Mouse (Mus musculus) liver, embryonic 12.5 days (tissue): Measurements from ENCODE around the gene Auts2. TPM values are rescaled to one million over a fixed set of nuclear protein-coding genes. Genes with fewer than 3 reads are reported as not detected.

Experiments
- ATAC-seq: fragments of 200-750 bp; cut with Nextera tagmentation; 2 replicates; pipeline ENCODE4 v1.8.0; 2017; ENCODE audit warnings: moderate number of reproducible peaks, mild to moderate bottlenecking, moderate library complexity
- H3K27ac ChIP-seq: fragments of 300-500 bp; sonication (generic); 2 replicates; pipeline ENCODE4 v1.5.1; 2016; ENCODE audit warnings: mild to moderate bottlenecking
- H3K27me3 ChIP-seq: fragments of 300-500 bp; sonication (generic); replicated peaks from 2 replicates; pipeline ENCODE4 v1.6.1; 2016; ENCODE audit warnings: mild to moderate bottlenecking, moderate library complexity
- H3K36me3 ChIP-seq: fragments of 300-500 bp; sonication (generic); 2 replicates; pipeline ENCODE4 v1.6.1; 2016; ENCODE audit warnings: mild to moderate bottlenecking, moderate library complexity
- H3K4me1 ChIP-seq: fragments of 300-500 bp; sonication (generic); 2 replicates; pipeline ENCODE4 v1.6.1; 2016
- H3K4me2 ChIP-seq: fragments of 300-500 bp; sonication (generic); 2 replicates; pipeline ENCODE4 v1.6.1; 2016; ENCODE audit warnings: mild to moderate bottlenecking, moderate library complexity
- H3K4me3 ChIP-seq: fragments of 300-500 bp; sonication (generic); 2 replicates; pipeline ENCODE4 v1.5.1; 2016; ENCODE audit warnings: mild to moderate bottlenecking, moderate library complexity
- H3K9ac ChIP-seq: fragments of 300-500 bp; sonication (generic); 2 replicates; pipeline ENCODE4 v1.6.1; 2016; ENCODE audit warnings: mild to moderate bottlenecking, moderate library complexity
- H3K9me3 ChIP-seq: fragments of 300-500 bp; sonication (generic); replicated peaks from 2 replicates; pipeline ENCODE4 v1.6.1; 2016; ENCODE audit warnings: mild to moderate bottlenecking, moderate library complexity
- WGBS: fragments of 180-500 bp; shearing (Covaris S2); methylation state at CpG from one replicate; pipeline ENCODE4 v1.1.7; 2016; ENCODE audit not compliant: insufficient replicate concordance; 5-methylcytosine and 5-hydroxymethylcytosine counted together
- polyA plus RNA-seq: library from polyadenylated mRNA; unstranded; fragments of >200 nt; fragmentation: Nextera tagmentation; extraction: Ambion mirVana; gene quantifications from 2 replicates; pipeline ENCODE4 v1.2.1, GENCODE M21; 2016

Gene Auts2
- polyA plus RNA-seq, 1 experiment from 2014 or later = 4.4 TPM

DNA sequence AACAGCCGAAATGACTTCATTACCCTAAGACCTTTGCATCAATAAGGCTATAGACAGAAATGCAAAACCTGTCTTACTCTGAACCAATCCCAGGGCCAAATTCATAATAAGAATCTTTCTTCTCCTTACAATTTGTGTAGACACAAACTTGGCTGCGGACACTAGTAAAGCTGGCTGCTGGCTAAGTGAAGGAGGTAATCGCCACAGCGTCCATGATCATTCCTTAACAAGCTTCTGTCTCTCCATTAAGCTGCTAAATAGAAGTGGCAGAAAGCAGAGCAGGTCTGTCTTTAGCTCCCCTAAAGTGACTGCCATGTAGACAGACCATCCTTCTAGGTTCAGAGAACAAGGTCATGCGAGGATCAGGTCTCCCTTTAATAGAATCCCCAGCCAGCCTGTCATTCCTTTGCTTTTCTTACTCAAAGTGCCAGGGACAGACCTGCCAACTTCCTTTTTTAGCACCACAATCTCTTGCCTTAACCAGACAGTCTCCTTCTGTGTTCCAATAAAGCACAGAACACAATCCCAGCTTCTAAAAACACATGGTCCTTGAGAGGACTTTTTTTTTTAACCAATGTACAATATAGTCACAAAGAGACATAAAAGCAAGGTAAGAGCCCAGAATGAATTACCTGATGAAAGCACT, 70.8 kb downstream of the Auts2 start:
- Histone ChIP-seq H3K9ac (no peak overlapping the region), H3K4me2 (no peak overlapping the region), H3K27ac (no peak overlapping the region), H3K4me3 (no peak overlapping the region), H3K9me3 (no peaks in the 10 kb centered on the region), H3K36me3 (no peaks in the 10 kb centered on the region), H3K27me3 (no peaks in the 10 kb centered on the region), H3K4me1 (peaks cover 8% of the 10 kb centered on the region)
- ATAC-seq = no peak
- 62% methylated on average over 5 of the region's 5 CpGs for WGBS

DNA sequence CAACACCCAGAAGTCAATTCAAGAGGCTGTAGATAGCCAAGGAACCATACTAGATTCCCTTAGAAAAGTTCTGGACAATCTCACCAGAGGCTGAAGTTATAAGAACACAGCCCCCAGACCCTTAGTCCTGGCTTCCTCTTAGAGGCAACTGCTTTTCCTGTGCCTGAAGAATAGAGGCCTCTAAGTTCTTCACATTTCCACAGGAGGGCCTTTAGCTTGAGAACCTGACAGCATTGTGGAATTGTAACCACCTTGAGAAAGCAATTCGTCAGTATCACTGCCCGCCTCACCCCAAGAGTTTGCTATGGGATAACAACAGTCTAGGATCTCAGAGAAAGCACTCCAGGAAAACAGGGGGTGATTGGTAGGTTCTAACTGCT, 75.8 kb downstream of the Auts2 start:
- H3K4me3 ChIP-seq = no peak overlapping the region
- 53% methylated on average over 2 of the region's 2 CpGs for WGBS
- H3K9me3 ChIP-seq = no peaks in the 10 kb centered on the region

DNA sequence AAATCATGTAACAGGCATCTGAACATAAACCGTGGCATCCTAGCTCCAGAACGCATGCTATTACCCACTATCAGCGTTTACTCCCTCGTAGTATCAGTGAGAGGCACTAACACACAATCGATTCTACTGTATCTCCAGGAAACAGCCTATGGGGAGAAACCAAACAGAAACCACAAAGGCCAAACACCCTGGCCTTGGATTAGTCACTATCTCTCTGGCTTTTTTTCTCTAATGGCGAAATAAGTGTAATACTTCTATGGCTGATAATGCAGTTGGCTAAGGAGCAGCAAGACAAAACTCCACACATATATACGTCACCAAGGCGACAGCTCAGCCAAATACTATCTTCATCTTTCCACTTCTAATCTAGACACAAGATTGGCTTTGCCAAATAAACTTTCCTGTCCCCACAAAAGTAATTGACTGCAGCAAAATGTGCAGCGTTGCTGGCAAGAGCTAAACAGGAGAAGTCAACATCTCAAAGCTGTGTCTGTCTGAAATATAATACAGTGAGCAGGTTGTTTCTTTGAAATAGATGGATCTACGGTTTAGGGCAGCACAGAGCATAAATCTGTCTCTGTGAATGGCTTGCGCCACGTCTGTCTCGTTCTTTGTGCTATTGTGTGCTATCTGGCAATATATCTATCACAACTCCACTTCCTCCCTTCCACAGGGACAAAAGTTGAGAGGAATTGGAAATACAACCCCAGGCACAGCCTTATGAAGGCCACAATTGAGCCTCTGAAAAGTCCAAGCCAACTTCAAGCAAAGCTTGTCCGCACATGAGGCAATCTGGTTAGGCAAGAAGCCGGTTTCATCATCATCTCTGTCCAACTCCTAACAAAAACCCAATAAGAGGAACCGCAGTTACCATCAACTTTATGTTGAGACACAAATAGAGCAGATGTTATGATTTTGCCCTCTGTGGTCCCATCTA, 76.4 kb downstream of the Auts2 start:
- peaks cover 25% of the 10 kb centered on the region for H3K4me1 ChIP-seq
- H3K9ac ChIP-seq = no peak overlapping the region
- ATAC-seq = peak; percentile 89
- H3K36me3 ChIP-seq = no peaks in the 10 kb centered on the region
- H3K27me3 ChIP-seq = no peaks in the 10 kb centered on the region
- H3K9me3 ChIP-seq = no peaks in the 10 kb centered on the region
- WGBS = 15% methylated on average over 16 of the region's 16 CpGs
- H3K4me3 ChIP-seq = no peak overlapping the region
- H3K27ac ChIP-seq = peak overlapping the region; percentile 41; the same call in 1 of the 2 replicates
- H3K4me2 ChIP-seq = peak overlapping the region; percentile 17

More for the DNA sequence above, 75.8 kb downstream of the Auts2 start:
- H3K27ac ChIP-seq = no peak overlapping the region
- H3K36me3 ChIP-seq = no peaks in the 10 kb centered on the region
- no peak for ATAC-seq
- H3K27me3 ChIP-seq = no peaks in the 10 kb centered on the region
- H3K4me1 ChIP-seq = peaks cover 25% of the 10 kb centered on the region
- no peak overlapping the region for H3K4me2 ChIP-seq
- no peak overlapping the region for H3K9ac ChIP-seq

DNA sequence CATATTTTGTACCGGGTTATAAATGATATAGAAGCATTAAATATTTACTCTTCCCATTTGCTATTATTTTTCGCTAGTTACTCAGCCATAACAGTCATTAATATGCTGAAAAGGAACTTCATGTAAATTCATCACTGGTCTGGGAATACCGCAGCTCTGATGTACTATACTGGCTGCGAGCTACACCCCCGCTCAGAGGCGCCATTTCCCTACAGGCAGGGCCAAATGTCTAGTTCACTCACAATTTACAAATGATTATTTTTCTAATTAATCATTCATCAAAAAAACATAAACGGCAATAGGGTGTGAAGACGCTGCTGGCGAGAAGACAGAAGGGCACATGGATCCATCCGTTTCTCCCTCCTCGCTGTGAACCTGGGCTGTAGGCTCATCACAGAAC, 80.6 kb downstream of the Auts2 start:
- Histone ChIP-seq H3K9ac (no peak overlapping the region), H3K4me1 (peaks cover 19% of the 10 kb centered on the region), H3K27ac (no peak overlapping the region), H3K4me2 (no peak overlapping the region), H3K4me3 (no peak overlapping the region), H3K27me3 (no peaks in the 10 kb centered on the region), H3K9me3 (no peaks in the 10 kb centered on the region), H3K36me3 (no peaks in the 10 kb centered on the region)
- ATAC-seq = no peak
- 81% methylated on average over 11 of the region's 11 CpGs for WGBS

DNA sequence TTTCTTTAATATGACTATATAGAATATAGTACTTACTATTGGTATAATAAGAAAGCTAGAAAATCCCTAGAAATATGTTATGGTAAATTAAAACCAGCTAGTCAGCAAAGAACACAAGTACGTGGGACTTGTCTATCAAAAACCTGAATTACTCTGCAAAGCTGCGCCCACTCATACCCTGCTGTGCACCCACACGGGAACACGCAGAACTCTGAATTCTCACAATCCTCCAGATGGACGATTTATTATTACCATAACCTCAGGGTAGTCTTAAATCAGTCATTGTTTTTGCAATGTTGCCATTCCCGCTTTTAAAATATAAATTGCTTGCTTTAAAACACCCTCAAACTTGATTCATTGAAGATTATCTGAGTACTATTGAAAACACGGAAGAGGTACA, 84.6 kb downstream of the Auts2 start:
- Histone ChIP-seq H3K27ac (no peak overlapping the region), H3K4me1 (peaks cover 4% of the 10 kb centered on the region; the same call in 1 of the 2 replicates), H3K27me3 (no peaks in the 10 kb centered on the region), H3K9me3 (no peaks in the 10 kb centered on the region), H3K4me3 (no peak overlapping the region), H3K9ac (no peak overlapping the region), H3K4me2 (no peak overlapping the region), H3K36me3 (no peaks in the 10 kb centered on the region)
- 80% methylated on average over 7 of the region's 7 CpGs for WGBS
- no peak for ATAC-seq

DNA sequence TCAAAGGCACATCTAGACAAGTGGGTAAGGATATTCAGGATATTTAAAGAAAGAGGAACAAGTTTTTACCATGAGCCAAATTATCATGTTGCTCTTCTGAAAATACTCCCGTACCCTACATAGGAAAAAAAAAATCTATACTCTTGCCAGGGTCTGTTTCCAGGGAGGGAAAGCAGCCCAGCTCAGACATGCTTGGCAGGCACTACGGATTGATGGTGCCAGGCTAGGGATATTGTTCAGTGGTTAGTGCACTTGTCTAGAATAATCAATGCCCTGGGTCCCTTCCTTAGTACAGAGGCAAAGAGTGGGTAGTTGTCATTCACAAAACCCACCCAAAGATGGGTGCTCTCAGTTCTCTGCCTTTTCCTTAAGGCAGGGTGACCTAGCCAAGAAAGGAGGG, 90.8 kb downstream of the Auts2 start:
- ATAC-seq = no peak
- no peak overlapping the region for H3K9ac ChIP-seq
- no peaks in the 10 kb centered on the region for H3K36me3 ChIP-seq
- H3K9me3 ChIP-seq = no peaks in the 10 kb centered on the region
- no peak overlapping the region for H3K4me3 ChIP-seq
- peaks cover 9% of the 10 kb centered on the region; the same call in 1 of the 2 replicates for H3K4me1 ChIP-seq
- H3K4me2 ChIP-seq = no peak overlapping the region
- H3K27ac ChIP-seq = no peak overlapping the region
- H3K27me3 ChIP-seq = no peaks in the 10 kb centered on the region
- 64% methylated on average over 2 of the region's 2 CpGs for WGBS

DNA sequence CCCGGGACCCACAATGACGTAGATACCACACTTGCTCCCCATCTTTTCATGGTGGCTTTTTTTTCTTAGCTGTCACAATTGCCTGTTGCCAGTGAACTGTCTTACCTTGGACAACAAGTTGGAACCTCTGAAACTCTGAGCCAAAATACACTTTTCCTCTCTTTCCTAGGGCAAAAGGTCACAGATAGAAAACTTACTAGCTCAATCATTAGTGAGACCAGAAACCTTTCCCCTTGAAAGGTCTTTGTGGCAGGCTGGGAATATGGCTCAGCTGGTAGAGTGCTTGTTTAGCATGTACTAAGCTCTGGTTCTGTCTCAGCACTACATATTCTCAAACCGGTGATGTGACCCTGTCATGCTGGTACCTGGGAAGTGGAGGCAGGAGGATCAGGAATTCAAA, 93.1 kb downstream of the Auts2 start:
- Histone ChIP-seq H3K9me3 (no peaks in the 10 kb centered on the region), H3K4me1 (peaks cover 9% of the 10 kb centered on the region; the same call in 1 of the 2 replicates), H3K4me3 (no peak overlapping the region), H3K9ac (no peak overlapping the region), H3K27me3 (no peaks in the 10 kb centered on the region), H3K4me2 (no peak overlapping the region), H3K36me3 (no peaks in the 10 kb centered on the region), H3K27ac (no peak overlapping the region)
- 75% methylated on average over 3 of the region's 3 CpGs for WGBS
- no peak for ATAC-seq

DNA sequence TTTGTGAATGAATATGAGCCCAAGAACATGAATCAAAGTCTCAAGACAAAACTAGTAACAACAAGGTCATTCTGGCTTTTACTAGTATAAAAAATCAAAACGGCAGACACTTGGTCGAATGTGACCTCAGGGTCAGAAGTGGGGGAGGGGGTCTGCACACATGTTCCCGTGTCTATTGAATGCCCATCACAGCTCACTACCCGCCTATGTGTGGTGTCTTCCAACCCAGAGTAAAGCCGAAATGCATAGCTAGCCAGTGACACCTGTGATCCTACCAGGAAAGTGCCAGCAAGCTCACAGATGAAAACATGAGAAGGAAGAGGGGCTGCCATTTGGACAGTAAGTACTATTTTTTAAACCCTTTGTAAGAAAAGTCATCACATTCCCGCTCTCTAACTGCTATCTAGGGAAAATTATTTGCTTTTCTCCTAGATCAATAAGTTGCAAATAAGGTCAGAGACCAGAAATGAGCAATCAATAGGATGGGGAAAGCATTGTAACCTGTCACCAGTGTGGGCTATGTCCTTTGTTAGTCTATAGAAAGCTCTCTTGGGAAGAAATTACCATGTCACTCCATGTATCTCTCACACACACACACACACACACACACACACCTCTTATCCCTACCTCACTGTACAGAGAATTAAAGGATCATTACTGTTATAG, 94.6 kb downstream of the Auts2 start:
- Histone ChIP-seq H3K4me1 (peaks cover 6% of the 10 kb centered on the region; the same call in 1 of the 2 replicates), H3K9me3 (no peaks in the 10 kb centered on the region), H3K36me3 (no peaks in the 10 kb centered on the region), H3K9ac (no peak overlapping the region), H3K4me2 (0 out of 2 replicates have a peak overlapping the region, but pooled peaks have one; percentile 27), H3K4me3 (no peak overlapping the region), H3K27me3 (no peaks in the 10 kb centered on the region), H3K27ac (no peak overlapping the region)
- whole genome bisulfite sequencing = 62% methylated on average over 6 of the region's 6 CpGs
- ATAC-seq = no peak

DNA sequence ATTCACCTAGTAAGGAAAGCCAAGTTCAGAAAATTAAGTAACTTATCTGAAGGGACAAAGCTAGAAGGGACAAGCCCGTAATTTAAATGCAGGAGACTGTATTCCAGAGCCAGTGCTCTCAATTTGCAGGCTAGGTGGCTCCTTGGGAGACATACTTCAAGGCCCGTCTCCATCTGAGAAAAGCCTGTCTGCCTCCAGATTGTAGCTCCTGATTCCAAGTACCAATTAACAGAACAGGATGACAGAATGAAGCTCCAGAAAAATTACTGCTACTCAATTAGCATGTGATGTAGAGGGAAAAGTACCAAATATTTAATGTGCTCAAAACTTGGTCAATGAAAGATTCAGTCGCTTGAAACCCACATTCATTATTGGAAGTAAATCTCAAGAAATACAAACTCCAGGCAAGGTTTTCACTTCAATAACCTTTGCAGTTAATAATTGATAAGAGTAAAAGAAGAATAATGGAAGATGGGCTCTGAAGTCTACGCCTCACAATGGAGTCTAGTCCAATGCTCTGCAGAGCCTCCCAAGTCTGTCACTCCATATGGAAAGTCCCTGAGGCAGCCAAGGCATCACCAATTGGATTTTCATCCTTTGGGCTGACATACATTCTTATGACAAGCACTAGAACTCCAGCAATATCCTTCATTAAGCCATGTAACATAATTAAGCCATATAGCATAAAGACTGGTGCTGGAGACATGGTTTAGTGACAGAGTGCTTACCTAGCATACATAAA, 97.8 kb downstream of the Auts2 start:
- Histone ChIP-seq H3K9ac (no peak overlapping the region), H3K27ac (no peak overlapping the region), H3K9me3 (no peaks in the 10 kb centered on the region), H3K4me1 (peaks cover 6% of the 10 kb centered on the region; the same call in 1 of the 2 replicates), H3K4me3 (no peak overlapping the region), H3K27me3 (no peaks in the 10 kb centered on the region), H3K36me3 (no peaks in the 10 kb centered on the region), H3K4me2 (no peak overlapping the region)
- ATAC-seq = no peak
- 65% methylated on average over 4 of the region's 4 CpGs for WGBS

DNA sequence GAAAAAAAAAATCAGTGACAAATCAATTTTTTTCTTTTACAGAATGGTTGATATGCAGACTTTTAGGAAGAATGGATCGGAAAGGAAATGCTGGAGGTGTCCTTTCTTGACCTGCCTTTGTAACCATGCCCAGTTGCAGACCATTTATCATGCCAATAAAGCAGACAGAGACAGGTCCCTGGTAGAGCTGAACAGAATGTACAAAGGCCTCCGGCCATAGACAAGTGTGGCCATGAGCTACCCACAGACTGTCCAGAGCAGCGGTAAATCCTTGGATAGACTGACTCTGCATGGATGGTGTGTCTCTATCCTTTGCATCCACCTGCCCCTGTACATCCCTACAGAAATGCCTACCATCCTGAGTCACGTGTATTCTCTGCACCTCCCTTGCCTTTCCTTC, 100.2 kb downstream of the Auts2 start:
- H3K36me3 ChIP-seq = no peaks in the 10 kb centered on the region
- no peak overlapping the region for H3K4me2 ChIP-seq
- no peak overlapping the region for H3K4me3 ChIP-seq
- no peaks in the 10 kb centered on the region; the same call in 1 of the 2 replicates for H3K4me1 ChIP-seq
- no peak overlapping the region for H3K9ac ChIP-seq
- no peak overlapping the region for H3K27ac ChIP-seq
- ATAC-seq = no peak
- H3K27me3 ChIP-seq = no peaks in the 10 kb centered on the region
- WGBS = 68% methylated on average over 4 of the region's 4 CpGs
- H3K9me3 ChIP-seq = no peaks in the 10 kb centered on the region

DNA sequence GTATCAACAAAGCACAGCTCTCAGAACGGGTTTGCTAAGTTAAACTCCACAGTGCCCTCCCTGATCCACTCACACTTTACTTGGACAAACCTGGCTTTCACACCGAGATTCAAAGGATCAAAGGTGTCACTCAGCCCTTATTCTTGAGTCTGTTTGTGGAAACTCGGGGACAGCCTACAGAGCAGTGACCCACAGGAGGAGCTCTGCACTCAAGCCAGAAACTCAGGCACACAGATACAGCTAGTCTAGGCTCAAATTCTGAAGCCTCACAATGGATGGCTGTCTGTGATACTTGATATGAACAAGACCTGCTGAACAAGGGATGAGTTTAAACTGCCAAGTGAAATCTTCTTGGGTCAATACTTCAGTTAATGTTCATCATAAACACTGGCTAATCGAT, 104.7 kb downstream of the Auts2 start:
- H3K9ac ChIP-seq = no peak overlapping the region
- H3K4me2 ChIP-seq = no peak overlapping the region
- no peaks in the 10 kb centered on the region for H3K9me3 ChIP-seq
- H3K27me3 ChIP-seq = no peaks in the 10 kb centered on the region
- peaks cover 5% of the 10 kb centered on the region; the same call in 1 of the 2 replicates for H3K4me1 ChIP-seq
- ATAC-seq = no peak
- H3K36me3 ChIP-seq = no peaks in the 10 kb centered on the region
- no peak overlapping the region for H3K27ac ChIP-seq
- H3K4me3 ChIP-seq = no peak overlapping the region
- WGBS = 45% methylated on average over 4 of the region's 4 CpGs
